Mouse (Mus musculus) brain, embryonic 14.5 days (tissue): ENCODE measurements at regions not wholly inside any gene's neighbourhood (a gene's known extent, or its start where the extent isn't known, plus 50 kb on each side); places are given as distances from the start of the nearest gene placed in this dataset.

Source experiments
- DNase-seq: peaks from one replicate; pipeline ENCODE4 v3.0.0-alpha.2; 2011; ENCODE audit warnings: low read depth
- CTCF ChIP-seq: fragments of 200-500 bp; IDR thresholded peaks from 2 replicates; pipeline ENCODE4 v1.5.1; 2012; ENCODE audit warnings: inconsistent platforms, mild to moderate bottlenecking, moderate library complexity, borderline replicate concordance; ENCODE audit not compliant: insufficient read depth, insufficient read length; ENCODE audit errors: extremely low read depth
- POLR2A ChIP-seq: fragments of 200-500 bp; IDR thresholded peaks from 2 replicates; pipeline ENCODE4 v1.6.1; 2012; ENCODE audit warnings: mild to moderate bottlenecking, inconsistent platforms, borderline replicate concordance; ENCODE audit not compliant: poor library complexity, insufficient read depth, insufficient read length, severe bottlenecking; ENCODE audit errors: extremely low read depth

DNA sequence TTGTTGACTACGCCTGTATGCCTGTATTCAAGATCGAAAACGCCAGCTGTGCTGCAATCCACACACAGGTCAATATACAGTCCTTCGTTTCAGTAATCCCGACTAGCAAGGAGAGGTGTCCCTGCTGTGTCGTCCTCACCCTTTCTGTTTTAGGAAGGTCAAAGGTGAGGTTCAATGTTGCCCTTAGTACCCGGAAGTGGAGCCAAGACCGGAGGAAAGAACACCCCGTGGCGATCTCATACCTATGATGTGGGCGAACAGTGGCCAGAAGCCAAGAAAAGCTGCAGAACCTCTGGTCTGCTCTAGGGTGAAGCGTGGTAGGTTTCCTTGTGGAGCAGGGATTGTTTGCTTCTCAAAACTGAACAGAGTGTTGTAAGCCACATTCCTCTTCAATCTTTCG lies 217.9 kb upstream of the Nr2f2 start:
- no peak for DNase-seq
- TF ChIP-seq POLR2A = no peak
- TF ChIP-seq CTCF = no peak

DNA sequence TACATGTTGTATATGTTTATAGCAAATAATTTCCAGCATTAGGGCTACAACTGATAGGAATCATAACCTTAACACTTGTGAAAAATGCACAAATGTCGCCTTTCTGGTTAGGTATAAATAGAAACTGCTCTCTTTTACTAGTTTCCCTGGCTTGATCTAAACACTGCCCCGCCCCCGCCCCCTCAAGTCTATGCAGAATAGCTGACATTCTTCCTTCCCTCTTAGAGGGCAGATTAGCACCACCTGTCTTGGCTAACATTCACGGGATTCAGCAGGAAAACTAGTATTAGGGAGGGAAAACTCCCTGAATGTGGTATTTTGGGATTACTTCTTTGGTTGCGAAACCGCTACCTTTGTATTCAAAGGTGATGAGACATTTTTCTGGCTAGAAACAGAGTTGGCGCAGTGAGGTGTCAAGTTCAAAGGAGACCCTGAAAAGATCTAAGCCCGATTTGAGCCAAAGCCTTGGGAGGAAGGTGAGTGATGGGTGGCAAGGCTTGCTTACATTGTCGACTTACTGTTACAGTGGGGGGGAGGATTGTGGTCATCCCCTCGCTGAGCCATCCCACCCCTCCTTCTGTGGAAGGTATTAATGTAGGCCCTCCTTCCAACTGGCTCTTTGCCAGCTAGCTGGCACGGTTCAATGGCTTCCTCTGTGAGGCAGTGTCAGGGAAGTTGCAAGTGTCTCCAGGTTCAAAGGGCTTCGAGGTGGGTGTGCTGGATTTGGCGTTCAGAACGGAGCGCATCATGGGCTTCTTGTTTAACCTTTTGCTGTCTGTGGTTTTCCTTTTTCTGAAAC lies 209.8 kb upstream of the Nr2f2 start:
- TF ChIP-seq POLR2A (no peak), CTCF (no peak)
- DNase-seq = peak; percentile 78

DNA sequence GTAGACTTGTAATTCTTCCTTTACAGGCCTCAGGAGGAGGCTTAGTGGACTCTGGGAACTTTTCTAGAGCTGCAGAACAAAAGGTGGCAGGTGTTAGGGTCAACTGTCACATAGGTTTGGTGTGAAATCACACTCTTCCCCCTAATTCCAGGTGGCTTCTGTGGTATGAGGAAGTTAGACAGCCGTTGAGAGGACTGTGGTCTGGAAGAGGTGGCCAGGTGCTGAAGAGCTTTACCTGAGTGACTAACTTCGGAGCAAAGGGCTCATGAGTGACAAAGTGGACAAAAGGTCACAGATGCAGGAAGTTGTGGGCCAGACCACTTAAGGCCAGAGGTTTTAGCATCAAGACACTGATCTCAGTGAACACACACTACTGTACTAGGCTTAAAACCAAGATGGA lies 209.1 kb upstream of the Nr2f2 start:
- no peak for DNase-seq
- no peak for TF ChIP-seq CTCF

DNA sequence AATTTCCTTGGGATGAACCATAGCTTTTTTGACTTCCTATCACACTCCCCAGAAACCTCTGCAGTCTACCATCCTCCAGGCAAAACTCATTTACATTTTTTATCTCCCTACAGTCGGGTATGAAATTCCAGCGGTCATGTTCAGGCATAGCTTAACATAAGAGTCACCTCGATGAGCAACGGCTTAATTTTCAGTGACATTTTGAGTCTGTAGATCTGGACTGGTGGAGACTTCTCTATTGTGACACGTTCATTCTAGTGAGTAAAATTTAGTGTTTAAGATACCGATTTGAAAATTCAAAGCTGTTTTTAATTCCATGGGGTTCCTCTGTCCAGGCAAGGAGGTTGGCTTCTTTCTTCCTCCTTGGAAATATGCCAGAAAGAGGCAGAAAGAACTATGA lies 207.7 kb upstream of the Nr2f2 start:
- DNase-seq = no peak
- TF ChIP-seq POLR2A (no peak), CTCF (no peak)

DNA sequence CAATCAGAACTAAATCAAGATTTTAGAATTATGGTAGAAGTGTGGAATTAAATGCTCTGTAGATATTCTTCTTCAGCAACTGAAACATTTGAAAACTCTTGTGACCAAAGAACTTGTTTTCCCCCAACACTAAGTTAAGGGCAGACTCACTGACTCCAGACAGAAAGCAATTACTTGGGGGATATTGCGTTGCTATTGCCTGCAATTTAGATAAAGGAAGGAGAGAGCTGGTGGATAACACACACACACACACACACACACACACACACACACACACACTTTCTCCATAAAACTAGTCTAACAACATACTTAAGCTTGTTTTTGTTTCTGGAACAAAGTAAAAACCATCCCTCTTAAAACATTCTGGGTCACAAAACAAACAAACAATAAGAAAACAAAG lies 198.5 kb upstream of the Nr2f2 start:
- DNase-seq = no peak
- no peak for TF ChIP-seq CTCF
- no peak for TF ChIP-seq POLR2A

DNA sequence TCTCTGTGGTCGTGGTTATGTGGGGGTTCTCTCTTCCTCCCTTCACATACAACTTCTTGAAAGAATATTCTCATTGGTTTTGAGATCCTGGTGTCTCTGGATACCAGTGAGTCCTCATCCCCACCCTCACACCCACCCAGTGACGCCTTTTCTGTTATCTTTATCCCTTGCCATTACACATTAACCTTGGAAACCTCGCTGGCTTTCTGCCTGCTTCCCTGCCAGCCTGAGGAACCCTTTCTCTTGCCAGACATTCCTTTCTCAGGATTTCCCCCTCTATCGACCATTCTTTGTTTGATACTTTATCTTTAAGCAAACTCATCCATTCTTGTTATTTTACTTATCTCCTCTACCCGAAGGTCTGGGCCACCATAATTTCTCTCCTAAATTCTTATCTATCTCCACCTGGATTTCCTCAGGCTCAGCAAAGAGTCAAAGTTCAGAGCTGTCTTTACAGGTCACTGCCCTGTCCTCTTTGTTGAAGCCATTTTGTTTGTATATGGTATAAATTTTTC lies 182.5 kb upstream of the Nr2f2 start:
- DNase-seq = no peak
- TF ChIP-seq CTCF (no peak), POLR2A (no peak)

DNA sequence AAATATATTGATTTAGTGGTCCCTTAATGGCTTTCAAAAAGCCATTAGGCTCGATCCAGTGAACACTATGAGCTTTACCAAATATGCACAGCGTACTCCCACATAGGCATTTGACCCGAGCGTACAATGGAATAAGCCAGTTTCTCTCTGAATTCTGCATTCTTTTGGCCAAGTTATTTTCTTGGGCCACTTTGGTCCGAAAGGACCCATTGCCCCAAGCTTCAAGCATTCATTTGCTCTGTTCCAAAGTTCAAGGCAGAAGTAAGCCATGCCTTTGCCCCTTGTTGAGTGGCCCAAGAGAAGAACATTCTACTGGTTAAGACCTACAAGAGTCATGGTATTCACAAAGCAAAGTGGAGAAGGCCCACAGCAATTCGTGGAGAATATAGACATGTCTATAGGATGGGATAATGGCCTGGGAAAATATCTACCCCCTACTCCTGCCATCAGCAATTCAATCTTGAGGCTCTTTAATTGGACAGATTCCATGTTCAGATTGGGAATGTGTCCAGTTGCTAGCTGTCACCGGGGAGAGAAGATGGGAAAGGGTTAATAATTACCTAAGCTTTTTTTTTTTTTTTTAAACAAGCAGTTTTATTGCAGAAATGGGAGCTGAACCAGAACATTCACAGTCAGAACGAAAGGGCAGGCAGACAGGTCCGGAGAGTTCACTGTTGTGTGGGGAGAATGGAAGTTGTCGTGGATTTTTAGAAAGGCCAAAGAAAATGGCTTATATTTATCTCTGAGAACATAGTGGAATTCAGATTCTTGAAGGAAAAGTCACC lies 175.5 kb upstream of the Nr2f2 start:
- DNase-seq = no peak
- TF ChIP-seq POLR2A (no peak), CTCF (no peak)

DNA sequence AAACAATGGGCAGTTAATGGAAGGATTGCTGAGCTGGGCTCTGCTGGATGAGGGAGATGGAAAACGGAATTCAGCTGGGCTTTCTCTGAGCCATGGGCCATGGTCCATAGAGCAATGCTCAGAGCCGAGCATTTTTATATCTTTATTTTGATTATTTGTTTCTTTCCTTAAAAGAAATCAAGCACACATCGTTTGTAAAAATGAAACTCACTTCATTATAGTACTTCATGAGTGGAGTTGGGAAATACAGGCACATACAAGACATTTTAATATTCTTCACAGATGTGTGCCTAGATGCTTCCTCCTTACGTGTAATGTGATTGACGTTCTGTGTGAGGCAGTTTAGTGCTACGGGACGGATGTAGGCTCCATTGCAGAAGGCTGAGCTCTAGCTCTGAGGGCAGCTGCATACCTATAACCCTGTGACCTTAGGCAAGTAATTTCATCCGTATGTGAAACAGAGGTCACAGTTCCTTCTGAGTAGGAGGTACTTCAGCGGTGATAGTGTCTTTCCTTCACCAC lies 172.6 kb upstream of the Nr2f2 start:
- no peak for TF ChIP-seq CTCF
- no peak for TF ChIP-seq POLR2A
- DNase-seq = no peak

DNA sequence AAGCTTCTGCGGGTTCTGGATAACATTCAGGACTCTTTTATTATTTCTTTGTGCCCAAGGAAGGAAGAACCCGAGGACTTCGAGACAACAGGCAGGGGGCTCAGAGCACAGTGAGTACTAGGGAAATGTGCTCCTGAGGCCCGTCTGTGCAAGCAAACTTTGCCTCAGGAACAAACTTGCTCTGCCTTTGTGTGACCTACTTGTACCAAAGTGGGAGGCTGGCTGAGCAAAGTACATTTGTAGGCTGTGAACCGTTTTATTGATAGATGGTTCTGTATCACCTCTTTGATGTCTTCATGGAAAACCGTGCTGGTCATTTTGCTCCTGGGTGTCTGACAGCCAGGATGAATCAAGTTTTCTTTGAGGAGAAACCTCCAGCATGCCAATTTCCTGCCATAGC lies 169.5 kb upstream of the Nr2f2 start:
- no peak for DNase-seq
- TF ChIP-seq POLR2A = no peak
- TF ChIP-seq CTCF = no peak

DNA sequence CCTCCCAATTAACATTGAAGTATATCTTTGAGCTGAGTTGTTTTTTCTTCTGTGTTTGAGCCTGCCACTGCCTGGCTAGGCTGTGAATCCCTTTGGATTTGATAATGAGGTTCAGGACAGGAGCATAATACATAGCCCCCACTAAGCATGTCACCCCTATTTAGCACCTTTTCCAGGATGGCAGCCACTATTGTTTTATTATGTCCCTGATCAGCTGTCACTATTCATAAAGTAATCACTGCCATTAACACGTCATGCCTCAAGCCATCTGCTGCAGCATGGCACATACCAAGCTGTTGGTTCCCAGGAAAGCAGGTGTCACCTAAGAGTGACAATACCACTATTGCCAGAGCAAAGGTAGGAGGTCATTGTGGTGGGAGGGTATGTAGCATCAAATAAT lies 167.0 kb upstream of the Nr2f2 start:
- no peak for TF ChIP-seq CTCF
- TF ChIP-seq POLR2A = no peak
- peak; percentile 87 for DNase-seq

DNA sequence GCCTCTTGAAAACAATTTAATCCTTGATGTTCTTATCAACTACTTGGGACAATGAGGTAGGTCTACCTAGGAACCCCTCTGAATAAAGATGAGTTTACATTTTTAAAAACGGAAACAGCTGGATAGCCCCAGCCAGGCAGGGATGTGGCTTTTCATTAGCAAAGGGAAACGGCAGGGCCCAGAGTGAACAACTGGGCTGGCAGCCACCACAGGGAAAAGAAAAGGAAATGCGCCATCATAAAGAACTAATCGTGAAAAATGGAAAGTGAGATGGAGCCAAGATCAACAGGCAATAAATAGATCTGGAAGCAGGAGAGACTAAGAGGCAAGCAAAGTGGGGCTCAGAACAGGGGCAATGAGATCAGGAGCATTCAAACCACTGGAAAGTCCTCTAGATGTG lies 161.4 kb upstream of the Nr2f2 start:
- no peak for DNase-seq
- TF ChIP-seq POLR2A = no peak
- no peak for TF ChIP-seq CTCF
